Mouse (Mus musculus) spleen, adult 2 months (tissue): ENCODE results near the gene Sugp1. TPM values are rescaled to one million over a fixed set of nuclear protein-coding genes. Genes with fewer than 3 reads are reported as not detected.
A peak's percentile ranks its signal among the peaks of the same experiment; 100 is the strongest.

ENCODE experiments used
- DNase-seq, 2 experiments: peaks; one replicate each; pipeline versions ENCODE4 v3.0.0 to v3.0.0-alpha.2; 2012 to 2021; ENCODE audit warnings: low spot score in 2 of 2, low read depth in 1 of 2
- H3K27ac ChIP-seq: fragments of 200-500 bp; 2 replicates; pipeline ENCODE4 v1.5.1; 2012; ENCODE audit warnings: low read length, inconsistent platforms; ENCODE audit not compliant: insufficient read depth
- H3K27me3 ChIP-seq: fragments of 200-500 bp; 2 replicates; pipeline ENCODE4 v1.6.1; 2012; ENCODE audit warnings: mild to moderate bottlenecking, moderate library complexity, low read length, inconsistent platforms; ENCODE audit not compliant: control insufficient read depth, insufficient read depth
- H3K36me3 ChIP-seq: fragments of 200-500 bp; 2 replicates; pipeline ENCODE4 v1.6.1; 2012; ENCODE audit warnings: mild to moderate bottlenecking, low read length, inconsistent platforms; ENCODE audit not compliant: control insufficient read depth, insufficient read depth
- H3K4me1 ChIP-seq: fragments of 200-500 bp; 2 replicates; pipeline ENCODE4 v1.6.1; 2011; ENCODE audit warnings: inconsistent platforms; ENCODE audit not compliant: control insufficient read depth, insufficient read depth, insufficient read length
- H3K4me3 ChIP-seq: fragments of 200-500 bp; 2 replicates; pipeline ENCODE4 v1.5.1; 2011; ENCODE audit warnings: mild to moderate bottlenecking, inconsistent platforms; ENCODE audit not compliant: insufficient read depth, insufficient read length; ENCODE audit errors: extremely low read depth
- CTCF ChIP-seq: fragments of 200-500 bp; IDR thresholded peaks from 2 replicates; pipeline ENCODE4 v1.5.1; 2011; ENCODE audit warnings: mild to moderate bottlenecking, inconsistent platforms; ENCODE audit not compliant: insufficient read depth, insufficient read length, insufficient replicate concordance; ENCODE audit errors: extremely low read depth
- POLR2A ChIP-seq: fragments of 200-500 bp; IDR thresholded peaks from 2 replicates; pipeline ENCODE4 v1.6.1; 2011; ENCODE audit warnings: low read depth, low read length, inconsistent platforms
- WGBS: fragments of 180-500 bp; shearing (Covaris S2); methylation state at CpG from one replicate; pipeline ENCODE4 v1.1.7; 2018; 5-methylcytosine and 5-hydroxymethylcytosine counted together
- polyA plus RNA-seq: library from polyadenylated mRNA; depleted of rRNA; stranded (reverse); fragments of >200 nt; gene quantifications from 2 replicates; pipeline ENCODE4 v1.2.3, GENCODE M21; 2012

The Sugp1 gene
- polyA plus RNA-seq, 1 experiment, result 9.4 TPM

DNA sequence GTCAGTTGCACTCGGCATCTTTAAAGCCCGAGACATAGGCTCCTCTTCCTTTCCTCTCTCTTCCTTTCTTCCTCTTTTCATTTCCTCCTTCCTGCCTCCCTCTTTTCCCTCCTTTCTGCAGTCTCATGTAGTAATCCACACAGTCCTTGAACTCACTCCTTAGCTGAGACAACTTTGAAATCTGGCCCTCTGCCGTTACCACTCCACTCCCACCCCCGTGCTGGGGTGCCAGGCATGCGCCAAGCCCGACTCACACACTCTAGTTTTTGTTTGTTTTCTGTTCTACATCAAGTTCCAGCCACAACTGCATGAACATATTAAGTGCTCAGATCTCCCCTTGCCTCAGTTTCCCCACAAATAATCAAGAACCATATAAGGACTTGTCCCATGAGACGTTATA, 62.3 kb downstream of the Sugp1 start:
- WGBS, result 53% methylated on average over 7 of the region's 7 CpGs
- H3K4me3 ChIP-seq, result no peak overlapping the region
- no peaks in the 10 kb centered on the region for H3K27me3 ChIP-seq
- no peak overlapping the region for H3K27ac ChIP-seq
- H3K4me1 ChIP-seq, result no peaks in the 10 kb centered on the region; the same call in 1 of the 2 replicates
- no peak for TF ChIP-seq POLR2A
- no peak for TF ChIP-seq CTCF
- DNase-seq, result no peak
- H3K36me3 ChIP-seq, result no peaks in the 10 kb centered on the region

DNA sequence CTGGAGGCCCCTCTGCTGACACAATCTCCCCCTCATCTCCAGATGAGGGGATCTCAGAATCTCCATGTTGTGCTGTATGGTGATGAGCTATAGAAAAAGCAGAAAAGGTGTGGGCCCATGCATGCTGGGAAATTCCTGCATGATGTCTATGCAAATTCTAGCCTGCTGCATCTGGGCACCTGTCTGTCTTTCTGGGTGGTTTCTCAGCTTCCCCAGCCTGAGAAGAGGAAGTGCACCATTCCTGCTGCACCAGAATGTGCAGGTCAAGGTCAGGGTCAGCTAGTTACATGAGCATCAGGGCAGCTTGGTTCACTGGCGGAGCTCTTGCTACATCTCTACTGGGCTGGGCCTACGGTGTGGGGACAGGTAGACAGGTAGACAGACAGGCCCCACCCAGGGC, 67.8 kb downstream of the Sugp1 start:
- peaks cover 11% of the 10 kb centered on the region; the same call in 1 of the 2 replicates for H3K27me3 ChIP-seq

DNA sequence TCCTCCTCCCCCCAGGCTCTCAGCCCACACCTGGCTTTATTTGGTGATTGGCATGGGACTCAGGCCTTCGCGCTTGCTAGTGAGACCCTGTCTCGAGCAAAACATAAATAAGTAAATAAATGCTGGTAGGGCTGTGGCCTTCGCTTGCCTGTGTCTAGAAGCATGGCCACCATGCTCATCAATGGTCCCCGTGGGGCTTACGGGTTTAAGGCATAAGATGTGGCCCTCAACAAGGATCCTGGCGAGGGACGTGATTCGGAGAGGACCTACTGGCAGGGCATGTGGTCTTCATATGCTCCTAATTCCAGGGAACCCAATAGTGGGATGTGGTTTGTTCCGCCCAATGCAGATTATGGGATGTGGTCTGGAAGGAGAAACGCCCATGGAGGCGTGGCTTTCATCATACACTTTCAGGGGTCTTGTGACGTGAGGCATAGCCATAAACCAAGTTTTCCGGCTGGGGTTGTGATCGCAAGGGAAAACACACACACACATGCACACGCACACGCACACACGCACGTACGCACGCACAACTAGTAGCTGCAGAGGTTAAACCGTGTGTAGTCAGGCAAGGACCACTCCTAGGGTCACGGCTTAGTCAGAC, 68.7 kb downstream of the Sugp1 start:
- H3K27me3 ChIP-seq, result peaks cover 11% of the 10 kb centered on the region; the same call in 1 of the 2 replicates

More for the DNA sequence above, 67.8 kb downstream of the Sugp1 start:
- Histone ChIP-seq H3K27ac (no peak overlapping the region), H3K36me3 (no peaks in the 10 kb centered on the region), H3K4me1 (peaks cover 10% of the 10 kb centered on the region), H3K4me3 (no peak overlapping the region)
- DNase-seq, result peak in 1 of 2 experiments; percentile 14
- 63% methylated on average over 2 of the region's 2 CpGs for WGBS
- no peak for TF ChIP-seq POLR2A
- no peak for TF ChIP-seq CTCF

DNA sequence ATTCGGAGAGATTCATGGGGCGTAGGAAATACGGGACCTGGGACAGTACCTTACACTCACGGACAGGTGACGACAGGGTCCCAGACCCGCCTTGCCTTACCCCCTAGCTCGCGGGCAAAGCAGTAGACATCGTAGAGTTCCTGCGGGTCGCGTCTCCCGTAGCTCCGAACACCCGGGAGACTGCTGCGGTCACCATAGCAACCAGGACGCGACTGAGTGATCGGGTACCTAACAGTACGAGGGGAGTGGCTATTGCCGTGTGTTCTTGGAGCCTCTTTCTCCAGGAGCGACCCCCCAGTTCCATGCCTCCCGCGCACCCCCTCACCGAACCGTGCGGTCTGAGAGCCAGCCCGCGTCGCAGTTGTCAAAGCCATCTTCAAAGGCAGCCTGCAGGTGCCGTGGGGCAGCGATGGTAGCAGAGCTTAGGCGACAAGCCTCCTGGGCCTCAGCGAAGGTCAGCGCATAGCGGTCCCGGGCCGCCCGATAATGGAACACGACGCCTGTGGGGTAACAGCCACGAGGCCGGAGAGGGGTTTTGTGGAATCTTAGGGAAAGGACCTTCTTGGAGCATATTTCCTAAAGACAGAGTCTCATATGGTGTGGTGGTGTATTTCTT, 69.9 kb downstream of the Sugp1 start:
- Histone ChIP-seq H3K27me3 (peaks cover 13% of the 10 kb centered on the region; the same call in 1 of the 2 replicates), H3K4me3 (no peak overlapping the region), H3K4me1 (peaks cover 10% of the 10 kb centered on the region), H3K36me3 (no peaks in the 10 kb centered on the region), H3K27ac (no peak overlapping the region)
- WGBS, result 13% methylated on average over 43 of the region's 43 CpGs
- TF ChIP-seq POLR2A (no peak), CTCF (no peak)
- DNase-seq, result no peak

More for the DNA sequence above, 68.7 kb downstream of the Sugp1 start:
- H3K36me3 ChIP-seq, result no peaks in the 10 kb centered on the region
- no peak overlapping the region for H3K4me3 ChIP-seq
- 61% methylated on average over 23 of the region's 23 CpGs for WGBS
- H3K27ac ChIP-seq, result no peak overlapping the region
- DNase-seq, result no peak
- TF ChIP-seq POLR2A (no peak), CTCF (no peak)
- peaks cover 10% of the 10 kb centered on the region for H3K4me1 ChIP-seq

DNA sequence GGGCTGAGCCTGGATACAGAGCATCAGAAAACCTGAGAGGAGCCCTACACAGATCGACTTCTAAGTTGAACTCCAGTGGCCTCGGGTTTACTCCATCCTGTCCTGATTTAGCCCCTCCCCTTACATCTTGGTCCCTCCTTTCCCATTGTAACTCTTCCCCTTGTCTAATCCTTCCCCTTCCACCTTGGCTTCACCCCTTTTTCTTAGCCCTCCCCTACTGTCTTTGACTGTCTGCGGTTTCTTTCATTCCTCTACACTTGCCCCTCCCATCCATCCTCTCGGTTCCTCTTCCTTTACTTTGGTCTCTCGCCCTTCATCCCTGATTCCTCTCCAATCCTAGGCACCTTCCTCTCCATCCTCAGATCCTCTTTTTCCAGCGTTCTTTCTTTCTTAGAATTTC, 71.9 kb downstream of the Sugp1 start:
- no peak for DNase-seq
- no peaks in the 10 kb centered on the region for H3K36me3 ChIP-seq
- H3K27ac ChIP-seq, result no peak overlapping the region
- H3K4me1 ChIP-seq, result peaks cover 10% of the 10 kb centered on the region
- H3K27me3 ChIP-seq, result peaks cover 18% of the 10 kb centered on the region; the same call in 1 of the 2 replicates
- H3K4me3 ChIP-seq, result no peak overlapping the region
- TF ChIP-seq CTCF (no peak), POLR2A (no peak)
- 9% methylated on average over 6 of the region's 6 CpGs for WGBS

DNA sequence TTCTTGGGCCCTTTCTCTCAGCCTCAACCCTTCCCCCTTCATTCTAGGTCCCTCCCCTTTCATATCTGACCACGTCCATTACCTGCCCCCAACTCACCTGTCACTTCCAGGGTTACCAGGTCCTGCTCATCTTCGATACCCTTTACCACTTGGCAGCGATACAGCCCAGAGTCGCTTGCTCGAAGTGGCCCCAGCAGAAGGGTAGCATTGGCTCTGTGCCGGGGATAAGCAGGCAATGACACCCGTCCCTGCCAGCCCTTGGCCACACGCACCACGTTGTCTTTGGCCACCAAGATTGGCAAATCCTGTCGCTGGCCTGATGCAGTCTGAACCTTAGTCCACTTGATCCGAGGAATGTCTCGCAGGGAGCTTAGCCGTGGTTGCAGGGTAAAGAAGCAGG, 72.3 kb downstream of the Sugp1 start:
- Histone ChIP-seq H3K27ac (no peak overlapping the region), H3K4me1 (peaks cover 10% of the 10 kb centered on the region), H3K36me3 (no peaks in the 10 kb centered on the region), H3K4me3 (no peak overlapping the region), H3K27me3 (peaks cover 20% of the 10 kb centered on the region; the same call in 1 of the 2 replicates)
- DNase-seq, result no peak
- TF ChIP-seq POLR2A (no peak), CTCF (no peak)
- 66% methylated on average over 13 of the region's 13 CpGs for WGBS

DNA sequence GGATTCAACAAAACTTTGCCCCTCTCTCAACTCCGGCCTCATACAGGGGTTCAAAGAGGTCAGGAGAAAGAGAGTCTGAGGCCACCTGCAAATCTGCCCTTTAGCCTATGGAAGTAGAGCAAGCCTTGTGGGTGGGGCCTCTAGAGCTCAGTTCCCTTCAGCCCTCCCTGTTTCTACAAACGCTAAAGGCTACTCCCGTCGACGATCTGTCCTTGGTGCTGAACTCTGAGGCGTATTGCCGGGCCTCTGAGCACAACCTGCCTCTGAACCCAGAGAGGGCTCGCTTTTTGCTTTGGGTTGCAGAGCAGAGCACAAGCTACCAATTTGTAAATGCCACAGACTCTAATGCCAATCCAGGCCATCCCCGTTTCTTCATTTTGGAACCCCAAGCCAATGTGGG, 75.0 kb downstream of the Sugp1 start:
- TF ChIP-seq POLR2A (no peak), CTCF (no peak)
- Histone ChIP-seq H3K4me3 (no peak overlapping the region), H3K4me1 (no peaks in the 10 kb centered on the region; the same call in 1 of the 2 replicates), H3K27ac (no peak overlapping the region), H3K36me3 (no peaks in the 10 kb centered on the region), H3K27me3 (peaks cover 19% of the 10 kb centered on the region; the same call in 1 of the 2 replicates)
- no peak for DNase-seq
- 10% methylated on average over 9 of the region's 9 CpGs for WGBS
